Mouse (Mus musculus) Patski (cell line): ENCODE data around the gene Paxip1. TPM values are rescaled to one million over a fixed set of nuclear protein-coding genes. Genes with fewer than 3 reads are reported as not detected.

Experiments used
- ATAC-seq: fragments of 100-300 bp; one replicate; pipeline ENCODE4 v1.8.0; 2021
- CTCF ChIA-PET: fragments of 350-600 bp; sonication (Branson Sonifier 250); formaldehyde crosslinking; loops from one replicate; lab custom pipeline; 2022; ENCODE audit warnings: inconsistent platforms; lab: Charles Lee
- POLR2A ChIA-PET: fragments of 350-600 bp; sonication (Branson Sonifier 250); formaldehyde crosslinking; loops from one replicate; lab custom pipeline; 2022; ENCODE audit warnings: antibody characterized with exemption, inconsistent platforms; lab: Charles Lee
- DNase-seq: peaks from one replicate; pipeline ENCODE4 v3.0.0-alpha.2; 2011; ENCODE audit warnings: low read depth, low spot score
- H3K27me3 ChIP-seq: fragments of 371-371 bp; one replicate; pipeline ENCODE4 v1.5.1; 2021
- CTCF ChIP-seq: fragments of 100-300 bp; IDR thresholded peaks from one replicate; pipeline ENCODE4 v1.5.1; 2021
- in situ Hi-C: fragments of 300-500 bp; cut with MboI; formaldehyde crosslinking; loops from 3 replicates; pipeline ENCODE4 v1.11.1; 2018; ENCODE audit warnings: low pct_unique_long_range_greater_than_20kb, mixed read lengths
- polyA plus RNA-seq: library from polyadenylated mRNA; unstranded; gene quantifications from one replicate; pipeline ENCODE4 v1.2.3, GENCODE M21; 2021

The Paxip1 gene
- polyA plus RNA-seq, 1 experiment from 2014 or later, result 31.9 TPM

GRCm38 (mm10) chr5:27731392-27731791, 60.1 kb downstream of the Paxip1 start:
- POLR2A ChIA-PET, result no interaction called here
- DNase-seq (no peak), ATAC-seq (no peak)
- H3K27me3 ChIP-seq, result no peaks in the 10 kb centered on the region
- TF ChIP-seq CTCF, result no peak
- CTCF ChIA-PET, result interaction anchor here (1.1 kb wide), 1 partner anchor 13 kb away, joined by 3 read pairs; no protein-coding TSS in a partner anchor
- in situ Hi-C loops, result no loop called here

DNA sequence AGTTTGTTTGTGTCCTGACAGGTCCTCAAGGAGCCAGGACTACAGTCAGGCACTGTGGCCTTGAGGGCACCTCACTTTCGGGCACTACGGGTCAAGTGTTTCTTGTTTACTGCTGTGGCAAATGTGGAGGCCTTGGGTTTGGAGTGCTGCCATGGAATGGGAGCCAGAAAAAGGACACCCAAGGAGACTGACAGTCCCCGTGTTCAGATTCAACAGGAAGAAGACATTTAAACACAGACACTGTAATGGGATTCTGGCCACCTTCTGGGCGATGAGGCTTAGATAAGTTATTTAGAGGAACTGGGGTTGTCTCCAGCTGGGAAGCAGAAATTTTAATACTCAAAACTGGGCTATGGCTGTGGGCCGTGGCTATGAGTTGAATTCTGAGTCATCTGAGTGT, 60.8 kb downstream of the Paxip1 start:
- ChIA-PET CTCF (interaction anchor here (1.1 kb wide), 1 partner anchor 14 kb away, joined by 3 read pairs; no protein-coding TSS in a partner anchor), POLR2A (no interaction called here)
- no peak for TF ChIP-seq CTCF
- ATAC-seq, result no peak
- DNase-seq, result no peak
- in situ Hi-C loops, result no loop called here
- H3K27me3 ChIP-seq, result no peaks in the 10 kb centered on the region

DNA sequence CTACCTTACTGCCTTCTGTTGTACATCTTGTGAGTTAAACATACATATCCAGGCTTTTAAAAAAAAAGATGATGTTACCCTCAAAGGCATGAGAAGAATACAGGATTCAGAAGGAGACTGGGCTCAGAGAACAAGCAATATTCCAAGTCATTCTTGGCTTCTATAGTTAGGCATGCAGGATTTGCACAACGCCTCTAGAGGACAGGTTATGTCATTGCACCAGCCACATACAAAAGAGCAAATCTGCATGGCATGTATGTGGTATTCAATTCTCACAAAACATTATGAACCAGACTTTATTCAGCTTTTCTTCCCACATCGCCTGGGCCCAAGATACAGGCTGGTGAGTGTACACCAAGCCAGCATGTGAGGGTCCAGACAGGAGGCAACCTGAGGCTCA, 67.0 kb downstream of the Paxip1 start:
- DNase-seq (no peak), ATAC-seq (no peak)
- CTCF ChIA-PET, result no interaction called here
- POLR2A ChIA-PET, result interaction anchor here (0.6 to 0.7 kb wide), 2 partner anchors 28 to 33 kb away, joined by 3 to 4 read pairs; no protein-coding TSS in a partner anchor
- peak; percentile 56 for TF ChIP-seq CTCF
- H3K27me3 ChIP-seq, result no peaks in the 10 kb centered on the region
- in situ Hi-C loops, result no loop called here

- TF ChIP-seq CTCF, result no peak
- no peak for ATAC-seq
- DNase-seq, result no peak
- POLR2A ChIA-PET, result no interaction called here
- no peaks in the 10 kb centered on the region for H3K27me3 ChIP-seq
- in situ Hi-C loops, result no loop called here
- CTCF ChIA-PET, result interaction anchor here (1.7 kb wide), 1 partner anchor 13 kb away, joined by 4 read pairs; no protein-coding TSS in a partner anchor
Measured at GRCm38 (mm10) chr5:27719311-27719710, 72.2 kb downstream of the Paxip1 start.

- ATAC-seq, result no peak
- ChIA-PET CTCF (no interaction called here), POLR2A (no interaction called here)
- no peak for DNase-seq
- no peaks in the 10 kb centered on the region for H3K27me3 ChIP-seq
- TF ChIP-seq CTCF, result no peak
- in situ Hi-C loops, result no loop called here
Measured at GRCm38 (mm10) chr5:27717301-27717700, 74.2 kb downstream of the Paxip1 start.

GRCm38 (mm10) chr5:27716026-27716425, 75.5 kb downstream of the Paxip1 start:
- DNase-seq, result no peak
- ChIA-PET POLR2A (no interaction called here), CTCF (interaction anchor here (1.2 kb wide), 1 partner anchor 38 kb away, joined by 3 read pairs; no protein-coding TSS in a partner anchor)
- no peak for TF ChIP-seq CTCF
- in situ Hi-C loops, result no loop called here
- H3K27me3 ChIP-seq, result no peaks in the 10 kb centered on the region
- no peak for ATAC-seq

DNA sequence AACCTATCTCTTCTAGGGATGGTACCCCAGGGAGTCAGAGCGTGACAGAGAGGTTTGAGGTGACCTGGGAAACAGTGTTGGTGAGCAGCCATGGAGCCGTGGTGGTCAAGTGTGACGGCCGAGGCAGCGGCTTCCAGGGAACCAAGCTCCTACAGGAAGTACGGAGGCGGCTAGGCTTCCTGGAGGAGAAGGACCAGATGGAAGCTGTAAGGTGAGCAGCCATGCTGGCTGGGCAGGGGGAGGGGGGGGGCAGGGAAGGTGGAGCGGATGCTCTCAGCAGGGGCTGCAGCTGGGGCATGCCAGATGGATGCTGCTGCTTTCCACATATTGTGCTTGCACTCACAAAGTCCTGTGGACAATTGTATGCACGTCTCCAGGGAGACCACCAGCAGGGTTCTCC, 77.1 kb downstream of the Paxip1 start:
- CTCF ChIA-PET, result no interaction called here
- TF ChIP-seq CTCF, result no peak
- no peaks in the 10 kb centered on the region for H3K27me3 ChIP-seq
- ATAC-seq, result no peak
- no peak for DNase-seq
- POLR2A ChIA-PET, result no interaction called here
- in situ Hi-C loops, result no loop called here

- ATAC-seq, result no peak
- H3K27me3 ChIP-seq, result no peaks in the 10 kb centered on the region
- DNase-seq, result no peak
- ChIA-PET CTCF (interaction anchor here (1.7 kb wide), 1 partner anchor 9 kb away, joined by 4 read pairs; no protein-coding TSS in a partner anchor), POLR2A (no interaction called here)
- in situ Hi-C loops, result no loop called here
- TF ChIP-seq CTCF, result no peak
Measured at GRCm38 (mm10) chr5:27711461-27712192, 79.9 kb downstream of the Paxip1 start.

- TF ChIP-seq CTCF, result no peak
- DNase-seq, result no peak
- no peaks in the 10 kb centered on the region for H3K27me3 ChIP-seq
- ChIA-PET POLR2A (no interaction called here), CTCF (no interaction called here)
- in situ Hi-C loops, result no loop called here
- no peak for ATAC-seq
Measured at GRCm38 (mm10) chr5:27708209-27708608, 83.3 kb downstream of the Paxip1 start.

DNA sequence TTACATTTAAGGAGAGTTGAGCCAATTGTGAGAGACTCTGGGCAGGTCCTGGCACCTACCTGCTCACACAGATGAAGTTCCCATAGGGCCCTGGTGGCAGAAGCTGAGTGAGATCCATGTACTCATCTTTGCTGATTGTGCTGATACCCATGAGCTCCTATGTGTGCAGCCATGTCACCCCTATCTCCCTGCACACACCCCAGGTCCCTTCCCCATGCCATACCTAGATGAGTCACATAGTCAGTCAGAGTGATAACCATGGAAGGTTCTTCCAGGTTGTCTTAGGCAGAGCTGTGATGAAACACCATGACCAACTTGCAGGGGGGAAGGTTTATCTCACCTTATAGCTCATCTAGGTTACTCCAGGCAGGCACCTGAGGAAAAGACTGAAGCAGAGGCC, 84.2 kb downstream of the Paxip1 start:
- ChIA-PET POLR2A (no interaction called here), CTCF (no interaction called here)
- in situ Hi-C loops, result no loop called here
- no peak for ATAC-seq
- DNase-seq, result no peak
- H3K27me3 ChIP-seq, result no peaks in the 10 kb centered on the region
- no peak for TF ChIP-seq CTCF

GRCm38 (mm10) chr5:27706551-27706950, 84.9 kb downstream of the Paxip1 start:
- in situ Hi-C loops, result no loop called here
- no peak for TF ChIP-seq CTCF
- DNase-seq, result no peak
- no peak for ATAC-seq
- H3K27me3 ChIP-seq, result no peaks in the 10 kb centered on the region
- POLR2A ChIA-PET, result no interaction called here
- CTCF ChIA-PET, result interaction anchor here (1.6 kb wide), 1 partner anchor 14 kb away, joined by 4 read pairs; no protein-coding TSS in a partner anchor
